Mouse (Mus musculus) C2C12 (cell line): ENCODE data around the gene Mocs1. TPM values are rescaled to one million over a fixed set of nuclear protein-coding genes. Genes with fewer than 3 reads are reported as not detected.

Experiments used
- H3K27me3 ChIP-seq: one replicate; pipeline ENCODE4 v1.6.1; 2011; ENCODE audit not compliant: control insufficient read depth, insufficient read depth, insufficient read length
- H3K36me3 ChIP-seq: one replicate; pipeline ENCODE4 v1.6.1; 2011; ENCODE audit not compliant: control insufficient read depth, insufficient read depth
- H3K4me3 ChIP-seq: one replicate; pipeline ENCODE4 v1.5.1; 2011; ENCODE audit warnings: mild to moderate bottlenecking, control low read depth; ENCODE audit not compliant: poor library complexity, insufficient read depth, severe bottlenecking
- H3K79me2 ChIP-seq: one replicate; pipeline ENCODE4 v1.6.1; 2011; ENCODE audit not compliant: control insufficient read depth, insufficient read depth
- H3K79me3 ChIP-seq: one replicate; pipeline ENCODE4 v1.6.1; 2011; ENCODE audit warnings: low read depth, control low read depth
- H3ac ChIP-seq: one replicate; pipeline ENCODE3; 2011; ENCODE audit warnings: low read depth; ENCODE audit not compliant: control insufficient read depth, insufficient read length
- CEBPB ChIP-seq: IDR thresholded peaks from one replicate; pipeline ENCODE4 v1.6.1; 2011; ENCODE audit warnings: low read depth, mild to moderate bottlenecking, control low read depth, moderate library complexity
- CTCF ChIP-seq: IDR thresholded peaks from one replicate; pipeline ENCODE4 v1.5.1; 2011; ENCODE audit not compliant: control insufficient read depth, insufficient read depth, insufficient read length
- FOSL1 ChIP-seq: IDR thresholded peaks from one replicate; pipeline ENCODE4 v1.8.0; 2011; ENCODE audit warnings: mild to moderate bottlenecking, low read length; ENCODE audit not compliant: poor library complexity, insufficient read depth, severe bottlenecking
- MAX ChIP-seq: IDR thresholded peaks from one replicate; pipeline ENCODE4 v1.6.1; 2011; ENCODE audit warnings: mild to moderate bottlenecking, control low read depth
- MYOD1 ChIP-seq: IDR thresholded peaks from one replicate; pipeline ENCODE4 v1.6.1; 2011; ENCODE audit warnings: low read depth; ENCODE audit not compliant: control insufficient read depth, insufficient read length
- MYOG ChIP-seq: IDR thresholded peaks from one replicate; pipeline ENCODE4 v1.6.1; 2011; ENCODE audit not compliant: control insufficient read depth, insufficient read length; ENCODE audit errors: extremely low read depth
- USF1 ChIP-seq: IDR thresholded peaks from one replicate; pipeline ENCODE4 v1.6.1; 2011; ENCODE audit warnings: low read depth, mild to moderate bottlenecking, control low read depth, moderate library complexity
- polyA plus RNA-seq: library from polyadenylated mRNA; unstranded; fragments of >200 nt; fragmentation: generic; extraction: Trizol; gene quantifications from one replicate; pipeline ENCODE4 v1.2.1, GENCODE M21; 2012; ENCODE audit warnings: missing spikeins

Mocs1 gene
- polyA plus RNA-seq, 1 experiment = 13.7 TPM

DNA sequence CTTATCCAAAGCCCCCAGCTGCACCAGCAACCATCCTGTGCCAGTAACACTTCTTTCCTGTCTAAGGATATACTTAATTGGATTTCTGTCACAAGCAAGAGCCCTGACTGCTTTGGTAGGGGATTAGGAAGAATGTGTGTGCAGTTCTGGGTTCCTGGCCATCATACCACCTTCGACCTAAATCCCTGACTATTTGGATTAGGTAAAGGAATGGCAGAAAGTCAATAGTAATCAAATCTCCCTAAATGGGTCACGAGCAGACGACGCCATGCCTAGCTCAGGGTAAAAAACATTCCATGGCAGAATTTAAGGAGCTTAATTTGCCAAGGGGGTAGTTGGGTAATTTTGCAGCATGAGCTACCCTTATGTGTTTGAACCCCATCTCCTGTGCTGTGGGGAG is 28.6 kb upstream of the Mocs1 start:
- TF ChIP-seq MYOG = no peak
- no peak for TF ChIP-seq CTCF
- TF ChIP-seq USF1 = no peak
- no peak for TF ChIP-seq CEBPB
- no peak for TF ChIP-seq FOSL1
- no peak for TF ChIP-seq MYOD1
- TF ChIP-seq MAX = no peak
- H3K4me3 ChIP-seq = no peak overlapping the region
- no peaks in the 10 kb centered on the region for H3K27me3 ChIP-seq
- H3ac ChIP-seq = no peak overlapping the region
- no peaks in the 10 kb centered on the region for H3K36me3 ChIP-seq
- H3K79me2 ChIP-seq = no peaks in the 10 kb centered on the region
- no peaks in the 10 kb centered on the region for H3K79me3 ChIP-seq

DNA sequence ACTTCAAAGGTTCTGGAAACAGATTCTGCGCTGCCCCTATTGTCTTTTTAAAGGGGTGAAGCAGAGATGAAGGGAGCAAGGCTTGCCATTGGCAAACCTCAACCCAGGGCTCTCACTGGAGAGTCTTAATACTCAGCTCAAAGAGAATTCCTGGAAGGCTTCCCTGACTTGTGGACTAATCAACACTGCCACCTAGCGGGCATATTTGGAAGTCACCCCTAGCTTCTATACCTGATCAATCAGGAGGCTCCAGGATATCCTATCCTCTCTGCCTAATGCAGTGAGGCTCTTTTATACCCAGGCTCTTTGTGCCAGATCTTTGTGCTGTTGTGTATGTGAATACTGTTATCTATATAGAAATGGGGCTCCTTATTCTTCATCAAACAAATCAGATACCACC is 28.0 kb upstream of the Mocs1 start:
- H3K79me3 ChIP-seq = no peaks in the 10 kb centered on the region
- TF ChIP-seq MYOD1 = no peak
- TF ChIP-seq USF1 = no peak
- peak; percentile 16 for TF ChIP-seq CTCF
- no peaks in the 10 kb centered on the region for H3K36me3 ChIP-seq
- no peaks in the 10 kb centered on the region for H3K27me3 ChIP-seq
- no peak overlapping the region for H3ac ChIP-seq
- H3K79me2 ChIP-seq = no peaks in the 10 kb centered on the region
- H3K4me3 ChIP-seq = no peak overlapping the region

GRCm38 (mm10) chr17:49403151-49403550 is 25.0 kb upstream of the Mocs1 start:
- Histone ChIP-seq H3K79me3 (no peaks in the 10 kb centered on the region), H3K36me3 (no peaks in the 10 kb centered on the region), H3K27me3 (peaks cover under 1% of the 10 kb centered on the region), H3ac (no peak overlapping the region), H3K79me2 (no peaks in the 10 kb centered on the region), H3K4me3 (no peak overlapping the region)
- TF ChIP-seq MYOD1 (no peak), MAX (no peak), CTCF (no peak), USF1 (no peak), CEBPB (no peak), MYOG (no peak), FOSL1 (no peak)

DNA sequence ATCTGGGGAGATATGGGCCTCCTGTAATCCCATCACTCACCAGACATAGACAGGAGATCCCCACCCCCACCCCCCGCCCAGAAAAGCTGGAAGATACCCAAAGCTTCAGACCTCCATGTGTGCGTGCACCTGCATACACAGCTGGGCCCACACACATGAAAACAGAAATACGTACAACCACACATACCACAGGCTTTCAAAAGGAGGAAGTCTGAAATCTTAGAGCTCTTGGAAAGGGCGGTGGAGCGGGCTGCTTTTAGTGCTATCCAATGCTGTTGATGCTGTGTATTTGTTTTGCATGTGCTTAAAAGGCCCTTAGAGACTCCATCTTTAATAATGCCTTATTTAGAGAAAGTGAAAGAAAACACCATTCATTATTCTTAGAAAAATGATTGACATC is 22.2 kb upstream of the Mocs1 start:
- Histone ChIP-seq H3K27me3 (peaks cover 3% of the 10 kb centered on the region), H3K79me3 (no peaks in the 10 kb centered on the region), H3K36me3 (no peaks in the 10 kb centered on the region), H3K79me2 (no peaks in the 10 kb centered on the region), H3K4me3 (no peak overlapping the region), H3ac (no peak overlapping the region)
- TF ChIP-seq USF1 (no peak), CEBPB (no peak), FOSL1 (no peak), MYOG (no peak), MYOD1 (no peak), MAX (no peak), CTCF (no peak)

GRCm38 (mm10) chr17:49412974-49413373 is 15.2 kb upstream of the Mocs1 start:
- no peaks in the 10 kb centered on the region for H3K79me2 ChIP-seq
- no peak overlapping the region for H3ac ChIP-seq
- H3K27me3 ChIP-seq = peaks cover 3% of the 10 kb centered on the region
- H3K4me3 ChIP-seq = no peak overlapping the region
- TF ChIP-seq FOSL1 = no peak
- no peak for TF ChIP-seq MYOG
- TF ChIP-seq MYOD1 = no peak
- TF ChIP-seq MAX = no peak
- TF ChIP-seq USF1 = no peak
- no peak for TF ChIP-seq CTCF
- TF ChIP-seq CEBPB = no peak
- H3K79me3 ChIP-seq = no peaks in the 10 kb centered on the region
- H3K36me3 ChIP-seq = no peaks in the 10 kb centered on the region

DNA sequence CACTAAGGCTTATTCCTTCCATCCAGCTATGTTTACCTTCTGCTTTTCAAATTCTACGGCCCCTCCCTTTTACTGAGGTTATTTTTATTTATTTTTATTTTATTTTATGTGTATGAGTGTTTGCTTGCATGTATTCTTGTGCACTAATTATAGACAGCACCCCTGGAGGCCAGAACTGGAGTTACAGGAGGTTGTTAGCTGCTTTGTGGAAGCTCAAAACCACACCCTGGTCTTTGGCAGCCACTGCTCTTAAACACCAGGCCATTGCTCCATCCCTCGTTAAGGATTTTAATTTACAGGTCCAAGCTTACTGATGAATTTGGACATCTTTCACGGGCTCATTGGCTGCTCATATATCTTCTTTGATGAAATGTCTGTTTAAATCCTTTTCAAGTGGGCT is 14.6 kb upstream of the Mocs1 start:
- H3K4me3 ChIP-seq = no peak overlapping the region
- H3ac ChIP-seq = no peak overlapping the region
- H3K36me3 ChIP-seq = no peaks in the 10 kb centered on the region
- TF ChIP-seq MYOG (no peak), MYOD1 (no peak), USF1 (no peak), FOSL1 (no peak), MAX (no peak), CEBPB (no peak), CTCF (no peak)
- H3K79me2 ChIP-seq = no peaks in the 10 kb centered on the region
- no peaks in the 10 kb centered on the region for H3K79me3 ChIP-seq
- no peaks in the 10 kb centered on the region for H3K27me3 ChIP-seq
